Mouse (Mus musculus): ENCODE data around the gene Rnf149. TPM values are rescaled to one million over a fixed set of nuclear protein-coding genes. Genes with fewer than 3 reads are reported as not detected.

The Rnf149 gene
- polyA plus RNA-seq (2012; rRNA removed; ENCODE audit: low replicate concordance) = 10.8 and 20.4 TPM in 2 replicates

GRCm38 (mm10) chr1:39577253-39577705, at the start of gene Rnf149:
Gene Rnf149 (minus strand): TSS chr1:39577405.

GRCm38 (mm10) chr1:39534831-39535230, 42.4 kb downstream of the Rnf149 start, which contains the start of gene Cnot11:
Gene Cnot11 (plus strand): TSS chr1:39534992.

Other genes starting within 250 kb of the Rnf149 start
- 134 and 180 TPM in 2 replicates for gene Rpl31, start 209.6 kb downstream of the Rnf149 start, polyA plus RNA-seq (2012; rRNA removed; ENCODE audit: low replicate concordance)
- 19.0 and 21.8 TPM in 2 replicates for gene Tbc1d8, start 98.7 kb downstream of the Rnf149 start, polyA plus RNA-seq (2012; rRNA removed; ENCODE audit: low replicate concordance)
- 16.9 and 30.5 TPM in 2 replicates for gene Cnot11, start 42.4 kb downstream of the Rnf149 start, polyA plus RNA-seq (2012; rRNA removed; ENCODE audit: low replicate concordance)
- gene Creg2, start 74.1 kb upstream of the Rnf149 start, polyA plus RNA-seq (2012; rRNA removed; ENCODE audit: low replicate concordance) = 0.39 and 0.88 TPM in 2 replicates
- gene Rfx8, start 143.6 kb upstream of the Rnf149 start, polyA plus RNA-seq (2012; rRNA removed; ENCODE audit: low replicate concordance) = not detected in 2 replicates
- not detected in 2 replicates for gene Gm3646, start 227.9 kb upstream of the Rnf149 start, polyA plus RNA-seq (2012; rRNA removed; ENCODE audit: low replicate concordance)